Mouse (Mus musculus): ENCODE data around the gene Hbp1.

GRCm38 (mm10) chr12:31890685-31891084 lies 59.6 kb downstream of the Hbp1 start:
- no peak for TF ChIP-seq CTCF (IDR thresholded peaks at IDR 0.05; ENCODE audit: low read depth)
- TF ChIP-seq EP300 (optimal IDR thresholded peaks at IDR 0.05), result no peak

All from stomach, postnatal 0 days (tissue).